Mouse (Mus musculus): ENCODE measurements around the gene Mybpc2. TPM values are rescaled to one million over a fixed set of nuclear protein-coding genes. Genes with fewer than 3 reads are reported as not detected.

Mybpc2 gene
- polyA plus RNA-seq, 1 experiment from 2014 or later: 0.22 TPM

GRCm38 (mm10) chr7:44553196-44553764, 28.8 kb upstream of the Mybpc2 start:
- Histone ChIP-seq H3K4me1 (replicated peaks) (peaks cover 19% of the 10 kb centered on the region), H3K36me3 (peaks cover 33% of the 10 kb centered on the region), H3K9me3 (no peaks in the 10 kb centered on the region), H3K27ac (replicated peaks) (peak overlapping the region; percentile 91), H3K27me3 (peaks cover 12% of the 10 kb centered on the region; the same call in 1 of the 2 replicates), H3K9ac (peak overlapping the region; percentile 70), H3K4me2 (peak overlapping the region; percentile 64), H3K4me3 (peak overlapping the region; percentile 70)
- WGBS: under 1% methylated on average over 32 of the region's 32 CpGs
- peak; percentile 84 for ATAC-seq (ENCODE audit: low read depth)

DNA sequence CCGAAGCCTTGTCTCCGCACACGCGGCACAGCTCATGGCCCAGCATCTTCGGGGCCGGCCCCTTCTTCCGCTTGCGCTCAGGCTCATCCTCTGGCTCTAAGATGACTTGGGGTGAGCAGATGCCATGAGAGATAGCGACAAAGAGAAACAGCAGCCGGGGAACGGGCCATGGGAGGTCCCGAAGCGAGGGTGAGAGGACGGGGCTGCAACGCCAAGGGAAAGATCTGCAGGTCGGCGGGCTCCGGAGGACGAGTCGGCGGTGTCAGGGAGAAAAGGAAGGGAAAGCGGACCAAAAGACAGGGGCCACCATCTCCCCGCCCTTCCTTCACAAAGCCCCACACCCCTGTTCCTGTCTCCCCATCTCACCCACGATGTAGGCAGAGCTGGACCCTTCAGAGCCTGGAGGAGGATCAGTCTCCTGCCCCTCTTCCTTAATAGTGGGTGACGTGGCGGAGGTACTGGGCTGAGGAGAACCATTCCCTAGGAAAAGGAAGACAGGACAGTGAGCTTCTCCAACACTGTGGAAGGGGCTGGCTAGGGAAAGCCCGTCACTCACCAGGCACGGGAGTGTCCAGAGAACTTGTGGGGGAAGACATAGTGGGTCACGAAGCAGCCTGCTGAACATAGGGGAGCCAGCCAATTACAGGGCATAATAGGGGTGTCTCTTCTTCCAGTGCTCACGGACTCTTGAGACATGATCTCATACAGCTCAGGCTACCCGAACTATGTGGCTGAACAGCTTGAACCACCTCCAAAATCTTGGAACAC, 27.9 kb upstream of the Mybpc2 start:
- H3K9ac ChIP-seq: no peak overlapping the region
- peaks cover 33% of the 10 kb centered on the region for H3K36me3 ChIP-seq
- no peak for ATAC-seq (ENCODE audit: low read depth)
- peak overlapping the region; percentile 64 for H3K4me2 ChIP-seq
- peak overlapping the region; percentile 70 for H3K4me3 ChIP-seq
- peaks cover 12% of the 10 kb centered on the region; the same call in 1 of the 2 replicates for H3K27me3 ChIP-seq
- 0 out of 2 replicates have a peak overlapping the region, but pooled peaks have one; percentile 91 for H3K27ac ChIP-seq (replicated peaks)
- no peaks in the 10 kb centered on the region for H3K9me3 ChIP-seq
- WGBS: 84% methylated on average over 31 of the region's 31 CpGs
- peaks cover 29% of the 10 kb centered on the region for H3K4me1 ChIP-seq (replicated peaks)

DNA sequence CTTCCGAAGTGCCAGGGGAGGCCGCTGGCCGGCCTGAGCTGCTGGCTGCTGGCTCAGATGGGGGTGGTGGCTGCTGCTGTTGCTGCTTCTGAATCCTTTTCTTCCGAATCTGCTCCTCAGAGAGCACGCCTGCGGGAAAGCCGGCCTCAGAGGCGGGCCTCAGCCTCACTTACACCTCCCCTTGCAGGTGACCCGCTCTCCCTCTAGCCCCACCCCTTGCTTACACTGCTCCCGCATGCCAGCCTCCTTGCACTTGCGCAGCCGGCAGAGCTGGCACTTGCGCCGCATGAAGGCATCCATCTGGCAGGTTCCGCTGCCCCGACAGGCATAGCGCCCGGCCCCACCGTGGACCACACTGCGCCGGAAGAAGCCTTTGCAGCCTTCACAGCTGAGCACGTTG, 27.3 kb upstream of the Mybpc2 start:
- 0 out of 2 replicates have a peak, but pooled peaks cover 8% of the 10 kb centered on the region for H3K27me3 ChIP-seq
- H3K9ac ChIP-seq: no peak overlapping the region
- WGBS: 74% methylated on average over 22 of the region's 22 CpGs
- H3K36me3 ChIP-seq: peaks cover 33% of the 10 kb centered on the region
- H3K27ac ChIP-seq (replicated peaks): no peak overlapping the region
- no peaks in the 10 kb centered on the region for H3K9me3 ChIP-seq
- H3K4me1 ChIP-seq (replicated peaks): peaks cover 32% of the 10 kb centered on the region
- no peak overlapping the region for H3K4me3 ChIP-seq
- ATAC-seq (ENCODE audit: low read depth): no peak
- no peak overlapping the region for H3K4me2 ChIP-seq

DNA sequence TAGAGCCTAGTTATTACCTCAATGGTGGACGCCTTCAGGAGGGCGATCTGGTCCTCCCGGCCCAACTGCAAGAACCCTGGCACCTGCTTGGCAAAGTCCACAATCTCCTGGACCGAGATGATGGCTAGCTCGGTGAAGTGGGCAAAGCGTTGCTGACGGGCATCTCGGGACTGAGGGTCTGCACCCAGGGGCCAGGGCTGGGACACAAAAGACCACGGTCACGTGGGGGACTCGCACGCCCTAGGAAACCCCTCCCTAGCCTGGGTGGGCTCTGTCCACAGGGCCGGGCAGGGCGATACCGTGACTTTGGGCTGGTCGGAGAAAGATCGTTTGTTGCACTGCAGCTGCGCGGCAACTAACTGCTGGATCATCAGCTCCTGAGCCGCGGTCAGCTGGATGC, 26.8 kb upstream of the Mybpc2 start:
- WGBS: 93% methylated on average over 21 of the region's 21 CpGs
- Histone ChIP-seq H3K4me3 (no peak overlapping the region), H3K4me1 (replicated peaks) (peaks cover 32% of the 10 kb centered on the region), H3K27ac (replicated peaks) (no peak overlapping the region), H3K9me3 (no peaks in the 10 kb centered on the region), H3K36me3 (peaks cover 33% of the 10 kb centered on the region), H3K27me3 (0 out of 2 replicates have a peak, but pooled peaks cover 5% of the 10 kb centered on the region), H3K9ac (no peak overlapping the region), H3K4me2 (no peak overlapping the region)
- no peak for ATAC-seq (ENCODE audit: low read depth)

DNA sequence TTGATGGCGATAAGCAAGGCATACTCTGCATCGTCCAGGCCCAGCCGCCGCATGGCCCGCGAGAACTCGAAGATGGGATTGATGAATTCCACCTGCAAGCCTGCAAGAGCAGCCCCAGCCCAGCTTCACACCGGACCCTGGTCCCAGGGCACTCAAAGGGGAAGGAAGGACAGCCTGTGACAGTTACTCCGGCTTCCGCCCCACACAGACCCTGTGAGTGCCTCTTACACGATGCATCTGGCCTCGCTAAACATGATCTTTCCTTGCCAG, 25.9 kb upstream of the Mybpc2 start:
- H3K4me2 ChIP-seq: no peak overlapping the region
- peaks cover 32% of the 10 kb centered on the region for H3K4me1 ChIP-seq (replicated peaks)
- H3K36me3 ChIP-seq: peaks cover 33% of the 10 kb centered on the region
- no peak overlapping the region for H3K4me3 ChIP-seq
- peak overlapping the region; percentile 8; the same call in 1 of the 2 replicates for H3K9ac ChIP-seq
- H3K27ac ChIP-seq (replicated peaks): no peak overlapping the region
- 95% methylated on average over 12 of the region's 12 CpGs for WGBS
- H3K27me3 ChIP-seq: no peaks in the 10 kb centered on the region
- ATAC-seq (ENCODE audit: low read depth): no peak
- no peaks in the 10 kb centered on the region for H3K9me3 ChIP-seq

DNA sequence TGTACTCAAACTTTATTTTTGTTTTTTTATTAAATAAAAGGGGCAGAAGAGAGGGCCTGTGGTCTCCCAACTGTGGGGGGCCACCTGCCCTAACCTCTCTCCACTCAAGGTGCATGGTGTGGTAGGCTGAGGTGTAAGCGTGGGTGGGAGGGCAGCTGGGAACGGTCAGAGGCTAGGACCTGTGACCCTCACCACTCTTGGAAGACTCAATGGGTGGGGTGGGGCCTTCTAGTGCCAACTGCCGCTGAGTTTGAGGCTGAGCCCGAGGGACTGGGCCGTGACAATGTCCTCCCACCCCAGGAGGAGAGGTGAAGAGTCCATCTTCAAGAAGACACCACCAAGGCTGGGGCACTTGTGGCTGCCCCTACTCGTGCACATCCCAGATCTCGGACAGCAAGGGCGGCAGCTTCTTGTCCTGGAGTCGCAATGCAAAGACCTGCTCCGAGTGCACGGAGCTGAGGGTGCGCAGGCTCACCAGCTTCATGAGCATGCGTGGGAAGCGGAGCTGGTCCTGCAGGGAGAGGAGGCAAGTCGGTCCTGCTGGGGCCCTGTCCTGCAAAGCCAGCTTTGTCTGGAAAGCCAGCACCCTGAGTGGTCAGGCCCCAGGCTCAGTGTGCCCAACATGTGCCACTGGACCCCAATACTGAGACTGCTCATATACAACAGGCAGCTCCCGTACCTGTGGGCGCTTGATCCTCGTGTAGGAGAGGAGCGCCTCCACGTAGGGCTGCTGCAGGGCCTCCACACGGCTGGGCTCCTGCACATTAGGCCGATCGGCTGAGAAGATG, 25.4 kb upstream of the Mybpc2 start:
- WGBS: 95% methylated on average over 23 of the region's 23 CpGs
- H3K4me2 ChIP-seq: no peak overlapping the region

GRCm38 (mm10) chr7:44548497-44549087, 24.1 kb upstream of the Mybpc2 start, which contains the start of gene Pold1:
Pold1 (minus strand) TSS chr7:44548849.
- H3K9ac ChIP-seq: peak within 1 kb of the TSS; percentile 74
- peaks cover 33% of the 10 kb centered on the region for H3K36me3 ChIP-seq
- peak within 1 kb of the TSS; percentile 57 for H3K4me3 ChIP-seq
- H3K9me3 ChIP-seq: no peaks in the 10 kb centered on the region
- peak; percentile 87 for ATAC-seq (ENCODE audit: low read depth)
- under 1% methylated on average over 43 of the region's 43 CpGs for WGBS
- H3K4me2 ChIP-seq: peak within 1 kb of the TSS; percentile 94
- 0 out of 2 replicates have a peak within 1 kb of the TSS, but pooled peaks have one; percentile 63 for H3K27ac ChIP-seq (replicated peaks)
- H3K4me1 ChIP-seq (replicated peaks): peaks cover 27% of the 10 kb centered on the region
- no peaks in the 10 kb centered on the region for H3K27me3 ChIP-seq

More for the DNA sequence above, 25.4 kb upstream of the Mybpc2 start:
- Histone ChIP-seq H3K9me3 (no peaks in the 10 kb centered on the region), H3K4me1 (replicated peaks) (peaks cover 32% of the 10 kb centered on the region), H3K27me3 (no peaks in the 10 kb centered on the region), H3K27ac (replicated peaks) (no peak overlapping the region), H3K36me3 (peaks cover 33% of the 10 kb centered on the region), H3K9ac (peak overlapping the region; percentile 8; the same call in 1 of the 2 replicates), H3K4me3 (no peak overlapping the region)
- ATAC-seq (ENCODE audit: low read depth): no peak

GRCm38 (mm10) chr7:44547725-44548124, 23.3 kb upstream of the Mybpc2 start:
- peak overlapping the region; percentile 74 for H3K9ac ChIP-seq
- 20% methylated on average over 5 of the region's 5 CpGs for WGBS

DNA sequence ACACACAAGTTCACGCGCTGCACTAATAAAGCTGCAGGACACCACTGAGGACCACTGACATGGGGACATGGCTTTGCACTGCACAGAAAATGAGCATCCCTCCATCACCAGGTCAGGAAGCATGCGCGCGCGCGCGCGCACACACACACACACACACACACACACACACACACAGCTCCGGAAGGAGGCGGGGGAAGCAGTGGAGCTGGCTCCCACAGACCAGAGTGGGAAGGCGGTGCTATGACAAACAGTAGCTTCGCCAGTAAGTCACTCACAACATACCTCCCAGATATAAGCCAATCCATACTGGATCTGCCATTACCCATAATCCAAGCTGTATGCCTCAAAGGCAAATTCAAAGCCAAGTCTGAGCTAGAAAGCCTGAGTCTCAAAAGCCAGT, 22.6 kb upstream of the Mybpc2 start:
- 93% methylated on average over 13 of the region's 13 CpGs for WGBS
- H3K4me1 ChIP-seq (replicated peaks): peaks cover 15% of the 10 kb centered on the region
- H3K9ac ChIP-seq: peak overlapping the region; percentile 74
- H3K4me3 ChIP-seq: 0 out of 2 replicates have a peak overlapping the region, but pooled peaks have one; percentile 57
- peaks cover 33% of the 10 kb centered on the region for H3K36me3 ChIP-seq
- ATAC-seq (ENCODE audit: low read depth): no peak
- no peak overlapping the region for H3K27ac ChIP-seq (replicated peaks)
- H3K27me3 ChIP-seq: no peaks in the 10 kb centered on the region
- H3K4me2 ChIP-seq: peak overlapping the region; percentile 94; the same call in 1 of the 2 replicates
- H3K9me3 ChIP-seq: no peaks in the 10 kb centered on the region

More at GRCm38 (mm10) chr7:44547725-44548124, 23.3 kb upstream of the Mybpc2 start:
- Histone ChIP-seq H3K4me3 (peak overlapping the region; percentile 57), H3K27me3 (no peaks in the 10 kb centered on the region), H3K36me3 (peaks cover 33% of the 10 kb centered on the region), H3K4me1 (replicated peaks) (peaks cover 22% of the 10 kb centered on the region), H3K4me2 (peak overlapping the region; percentile 94), H3K9me3 (no peaks in the 10 kb centered on the region), H3K27ac (replicated peaks) (no peak overlapping the region)
- no peak for ATAC-seq (ENCODE audit: low read depth)

DNA sequence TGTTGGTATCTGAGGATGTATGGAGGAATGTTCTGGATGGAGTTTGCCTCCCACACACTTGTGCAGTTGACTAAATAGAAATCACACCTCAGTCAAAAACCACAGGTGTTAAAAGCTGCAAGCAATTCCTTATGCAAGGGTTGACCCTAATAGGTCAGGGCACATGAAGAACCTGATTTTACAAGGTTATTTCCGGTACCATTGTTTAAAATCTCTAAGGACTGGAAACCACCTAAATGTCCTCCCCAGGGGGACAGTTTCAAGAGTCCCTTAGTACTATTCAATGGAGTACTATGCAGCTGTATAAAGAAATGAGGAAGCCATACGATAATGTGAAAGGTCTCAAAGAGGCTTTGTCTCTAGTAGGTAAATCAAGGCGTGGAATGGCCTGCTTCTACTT, 21.8 kb upstream of the Mybpc2 start:
- H3K27me3 ChIP-seq: no peaks in the 10 kb centered on the region
- no peaks in the 10 kb centered on the region for H3K9me3 ChIP-seq
- ATAC-seq (ENCODE audit: low read depth): no peak
- H3K4me2 ChIP-seq: no peak overlapping the region
- peaks cover 15% of the 10 kb centered on the region for H3K4me1 ChIP-seq (replicated peaks)
- no peak overlapping the region for H3K27ac ChIP-seq (replicated peaks)
- WGBS: 95% methylated on average over 3 of the region's 3 CpGs
- no peak overlapping the region for H3K9ac ChIP-seq
- peaks cover 33% of the 10 kb centered on the region for H3K36me3 ChIP-seq
- H3K4me3 ChIP-seq: no peak overlapping the region

GRCm38 (mm10) chr7:44543071-44543470, 18.6 kb upstream of the Mybpc2 start:
- 83% methylated on average over 12 of the region's 12 CpGs for WGBS

More at GRCm38 (mm10) chr7:44543071-44543470, 18.6 kb upstream of the Mybpc2 start:
- Histone ChIP-seq H3K4me1 (replicated peaks) (peaks cover 11% of the 10 kb centered on the region), H3K4me3 (no peak overlapping the region), H3K27ac (replicated peaks) (no peak overlapping the region), H3K27me3 (no peaks in the 10 kb centered on the region), H3K9me3 (no peaks in the 10 kb centered on the region), H3K4me2 (no peak overlapping the region), H3K36me3 (peaks cover 43% of the 10 kb centered on the region), H3K9ac (no peak overlapping the region)
- no peak for ATAC-seq (ENCODE audit: low read depth)

Data from neural tube, embryonic 13.5 days (tissue).